Mouse (Mus musculus): ENCODE results near the gene Galr3. TPM values are rescaled to one million over a fixed set of nuclear protein-coding genes. Genes with fewer than 3 reads are reported as not detected.
"Not testable (repeated sequence)": the region's sequence is repeated elsewhere in the genome, so short reads cannot be mapped to it uniquely, and the experiment has no call there.

Galr3 gene
- polyA plus RNA-seq, 1 experiment from 2014 or later: 0.43 TPM

- Histone ChIP-seq H3K4me3 (replicated peaks; ENCODE audit: low read length) (no peak overlapping the region), H3K4me1 (ENCODE audit: control insufficient read depth, insufficient read depth, low read length) (no peaks in the 10 kb centered on the region), H3K27me3 (ENCODE audit: control insufficient read depth, insufficient read depth, low read length) (no peaks in the 10 kb centered on the region), H3K4me2 (ENCODE audit: low read depth, low read length) (no peak overlapping the region), H3K27ac (ENCODE audit: low read length) (no peak overlapping the region), H3K9me3 (replicated peaks; ENCODE audit: control insufficient read depth, low read length) (no peaks in the 10 kb centered on the region), H3K36me3 (ENCODE audit: control insufficient read depth, insufficient read depth, low read length) (peaks cover 22% of the 10 kb centered on the region), H3K9ac (ENCODE audit: low read length) (no peak overlapping the region; the same call in 1 of the 2 replicates)
- WGBS: 44% methylated on average over 19 of the region's 19 CpGs
- ATAC-seq (ENCODE audit: insufficient read depth, low FRiP score): no peak
Observed at GRCm38 (mm10) chr15:79002036-79002435, 39.6 kb upstream of the Galr3 start.

DNA sequence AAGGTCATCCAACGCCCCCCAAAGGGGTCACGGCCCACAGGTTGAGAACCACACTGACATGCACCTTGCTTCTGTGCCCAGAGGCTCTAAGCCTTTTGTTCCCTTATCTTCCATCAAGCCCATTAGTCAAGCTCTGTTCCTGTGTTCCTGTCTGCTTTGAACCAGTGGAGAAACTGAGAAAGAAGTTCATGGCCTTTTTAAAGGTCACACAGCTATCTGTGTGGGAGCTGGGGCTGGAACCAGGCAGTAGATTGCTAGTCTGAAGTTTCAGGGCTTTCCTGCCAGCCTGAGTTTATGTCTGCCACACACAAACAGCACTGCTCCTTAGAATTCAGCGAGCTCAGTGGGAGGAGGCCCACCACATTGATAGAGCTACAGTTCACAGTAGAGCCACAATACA lies 38.6 kb upstream of the Galr3 start:
- no peak overlapping the region for H3K27ac ChIP-seq (ENCODE audit: low read length)
- H3K36me3 ChIP-seq (ENCODE audit: control insufficient read depth, insufficient read depth, low read length): peaks cover 26% of the 10 kb centered on the region
- H3K4me2 ChIP-seq (ENCODE audit: low read depth, low read length): no peak overlapping the region
- no peak overlapping the region for H3K4me3 ChIP-seq (replicated peaks; ENCODE audit: low read length)
- no peaks in the 10 kb centered on the region for H3K4me1 ChIP-seq (ENCODE audit: control insufficient read depth, insufficient read depth, low read length)
- no peaks in the 10 kb centered on the region for H3K27me3 ChIP-seq (ENCODE audit: control insufficient read depth, insufficient read depth, low read length)
- no peaks in the 10 kb centered on the region for H3K9me3 ChIP-seq (replicated peaks; ENCODE audit: control insufficient read depth, low read length)
- ATAC-seq (ENCODE audit: insufficient read depth, low FRiP score): no peak
- H3K9ac ChIP-seq (ENCODE audit: low read length): no peak overlapping the region
- WGBS: 84% methylated on average over 3 of the region's 3 CpGs

DNA sequence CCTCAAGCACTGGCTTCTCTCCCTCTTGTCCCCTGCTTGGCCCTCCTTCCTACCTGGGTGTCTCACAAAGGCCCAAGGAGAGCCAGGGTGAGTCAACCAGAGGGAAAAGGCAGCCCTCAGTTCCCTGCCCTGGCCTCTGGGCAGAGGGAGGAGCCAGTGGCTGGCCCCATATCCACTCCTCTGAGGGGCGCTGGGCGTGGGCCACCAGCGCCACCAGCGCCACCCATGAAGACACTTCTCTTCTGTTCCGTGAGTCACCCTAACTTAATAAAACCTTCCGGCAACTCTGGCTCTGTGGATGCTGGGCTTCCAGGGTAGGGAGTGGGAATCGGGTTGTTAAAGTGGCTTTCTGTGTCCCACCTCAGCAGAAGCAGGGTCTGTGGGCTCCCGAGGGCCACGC lies 36.1 kb upstream of the Galr3 start:
- no peak; the same call in 1 of the 2 replicates for ATAC-seq (ENCODE audit: insufficient read depth, low FRiP score)
- H3K27me3 ChIP-seq (ENCODE audit: control insufficient read depth, insufficient read depth, low read length): no peaks in the 10 kb centered on the region
- WGBS: 76% methylated on average over 9 of the region's 9 CpGs
- peaks cover 17% of the 10 kb centered on the region for H3K36me3 ChIP-seq (ENCODE audit: control insufficient read depth, insufficient read depth, low read length)
- peak overlapping the region; percentile 55 for H3K27ac ChIP-seq (ENCODE audit: low read length)
- no peak overlapping the region for H3K4me2 ChIP-seq (ENCODE audit: low read depth, low read length)
- no peaks in the 10 kb centered on the region for H3K4me1 ChIP-seq (ENCODE audit: control insufficient read depth, insufficient read depth, low read length)
- no peak overlapping the region for H3K9ac ChIP-seq (ENCODE audit: low read length)
- H3K9me3 ChIP-seq (replicated peaks; ENCODE audit: control insufficient read depth, low read length): no peaks in the 10 kb centered on the region
- H3K4me3 ChIP-seq (replicated peaks; ENCODE audit: low read length): no peak overlapping the region

GRCm38 (mm10) chr15:79006638-79007037 lies 35.0 kb upstream of the Galr3 start:
- no peak for ATAC-seq (ENCODE audit: insufficient read depth, low FRiP score)
- Histone ChIP-seq H3K4me1 (ENCODE audit: control insufficient read depth, insufficient read depth, low read length) (no peaks in the 10 kb centered on the region), H3K27me3 (ENCODE audit: control insufficient read depth, insufficient read depth, low read length) (no peaks in the 10 kb centered on the region), H3K4me3 (replicated peaks; ENCODE audit: low read length) (no peak overlapping the region), H3K27ac (ENCODE audit: low read length) (no peak overlapping the region), H3K4me2 (ENCODE audit: low read depth, low read length) (no peak overlapping the region), H3K9ac (ENCODE audit: low read length) (no peak overlapping the region), H3K36me3 (ENCODE audit: control insufficient read depth, insufficient read depth, low read length) (peaks cover 16% of the 10 kb centered on the region; the same call in 1 of the 2 replicates), H3K9me3 (replicated peaks; ENCODE audit: control insufficient read depth, low read length) (no peaks in the 10 kb centered on the region)
- WGBS: 75% methylated on average over 3 of the region's 3 CpGs

- Histone ChIP-seq H3K27ac (ENCODE audit: low read length) (no peak overlapping the region), H3K27me3 (ENCODE audit: control insufficient read depth, insufficient read depth, low read length) (no peaks in the 10 kb centered on the region), H3K4me1 (ENCODE audit: control insufficient read depth, insufficient read depth, low read length) (no peaks in the 10 kb centered on the region), H3K9ac (ENCODE audit: low read length) (no peak overlapping the region), H3K9me3 (replicated peaks; ENCODE audit: control insufficient read depth, low read length) (no peaks in the 10 kb centered on the region), H3K4me2 (ENCODE audit: low read depth, low read length) (no peak overlapping the region), H3K36me3 (ENCODE audit: control insufficient read depth, insufficient read depth, low read length) (peaks cover 13% of the 10 kb centered on the region; the same call in 1 of the 2 replicates), H3K4me3 (replicated peaks; ENCODE audit: low read length) (no peak overlapping the region)
- no peak for ATAC-seq (ENCODE audit: insufficient read depth, low FRiP score)
- 86% methylated on average over 5 of the region's 5 CpGs for WGBS
Observed at GRCm38 (mm10) chr15:79007059-79007458, 34.6 kb upstream of the Galr3 start.

GRCm38 (mm10) chr15:79007836-79008235 lies 33.8 kb upstream of the Galr3 start:
- not testable (repeated sequence) for H3K9ac ChIP-seq (ENCODE audit: low read length); ATAC-seq (ENCODE audit: insufficient read depth, low FRiP score); H3K27ac ChIP-seq (ENCODE audit: low read length); H3K4me1 ChIP-seq (ENCODE audit: control insufficient read depth, insufficient read depth, low read length); H3K4me3 ChIP-seq (replicated peaks; ENCODE audit: low read length); H3K9me3 ChIP-seq (replicated peaks; ENCODE audit: control insufficient read depth, low read length); H3K4me2 ChIP-seq (ENCODE audit: low read depth, low read length); H3K27me3 ChIP-seq (ENCODE audit: control insufficient read depth, insufficient read depth, low read length)
- peaks cover 10% of the 10 kb centered on the region; the same call in 1 of the 2 replicates for H3K36me3 ChIP-seq (ENCODE audit: control insufficient read depth, insufficient read depth, low read length)
- WGBS: 88% methylated on average over 6 of the region's 6 CpGs

GRCm38 (mm10) chr15:79009734-79010133 lies 32.0 kb upstream of the Galr3 start:
- Histone ChIP-seq H3K9ac (ENCODE audit: low read length) (no peak overlapping the region), H3K4me3 (replicated peaks; ENCODE audit: low read length) (no peak overlapping the region), H3K27me3 (ENCODE audit: control insufficient read depth, insufficient read depth, low read length) (no peaks in the 10 kb centered on the region), H3K27ac (ENCODE audit: low read length) (no peak overlapping the region), H3K36me3 (ENCODE audit: control insufficient read depth, insufficient read depth, low read length) (peaks cover 10% of the 10 kb centered on the region; the same call in 1 of the 2 replicates), H3K9me3 (replicated peaks; ENCODE audit: control insufficient read depth, low read length) (no peaks in the 10 kb centered on the region), H3K4me1 (ENCODE audit: control insufficient read depth, insufficient read depth, low read length) (no peaks in the 10 kb centered on the region), H3K4me2 (ENCODE audit: low read depth, low read length) (no peak overlapping the region)
- 68% methylated on average over 5 of the region's 5 CpGs for WGBS
- ATAC-seq (ENCODE audit: insufficient read depth, low FRiP score): no peak

- H3K27ac ChIP-seq (ENCODE audit: low read length): no peak overlapping the region
- ATAC-seq (ENCODE audit: insufficient read depth, low FRiP score): no peak
- H3K4me2 ChIP-seq (ENCODE audit: low read depth, low read length): no peak overlapping the region
- WGBS: 53% methylated on average over 10 of the region's 10 CpGs
- H3K27me3 ChIP-seq (ENCODE audit: control insufficient read depth, insufficient read depth, low read length): no peaks in the 10 kb centered on the region
- H3K9me3 ChIP-seq (replicated peaks; ENCODE audit: control insufficient read depth, low read length): no peaks in the 10 kb centered on the region
- H3K4me1 ChIP-seq (ENCODE audit: control insufficient read depth, insufficient read depth, low read length): no peaks in the 10 kb centered on the region
- H3K36me3 ChIP-seq (ENCODE audit: control insufficient read depth, insufficient read depth, low read length): peaks cover 7% of the 10 kb centered on the region; the same call in 1 of the 2 replicates
- no peak overlapping the region for H3K4me3 ChIP-seq (replicated peaks; ENCODE audit: low read length)
- H3K9ac ChIP-seq (ENCODE audit: low read length): no peak overlapping the region
Observed at GRCm38 (mm10) chr15:79011550-79011949, 30.1 kb upstream of the Galr3 start.

DNA sequence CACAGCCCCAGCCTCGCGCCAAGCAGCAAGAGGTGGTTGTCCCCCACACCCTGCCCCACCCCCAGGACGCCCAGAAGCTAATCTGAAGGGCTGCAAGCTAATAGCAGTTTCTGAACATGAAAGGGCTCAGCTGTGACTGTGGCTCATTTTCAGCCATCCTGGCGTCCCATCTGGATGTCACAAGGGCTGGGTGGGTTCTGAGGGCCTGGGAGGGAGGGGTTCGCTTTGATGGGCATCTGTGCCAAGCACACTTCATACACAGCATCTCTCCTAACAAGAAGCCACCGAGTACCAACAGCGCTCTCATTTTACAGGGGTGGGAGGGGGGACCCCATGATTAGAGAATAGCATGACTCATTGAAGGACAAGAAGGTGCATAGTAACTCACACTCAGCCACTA lies 28.3 kb upstream of the Galr3 start:
- no peak overlapping the region for H3K4me3 ChIP-seq (replicated peaks; ENCODE audit: low read length)
- no peaks in the 10 kb centered on the region for H3K36me3 ChIP-seq (ENCODE audit: control insufficient read depth, insufficient read depth, low read length)
- no peak overlapping the region for H3K4me2 ChIP-seq (ENCODE audit: low read depth, low read length)
- H3K4me1 ChIP-seq (ENCODE audit: control insufficient read depth, insufficient read depth, low read length): no peaks in the 10 kb centered on the region
- H3K9me3 ChIP-seq (replicated peaks; ENCODE audit: control insufficient read depth, low read length): no peaks in the 10 kb centered on the region
- no peak overlapping the region for H3K9ac ChIP-seq (ENCODE audit: low read length)
- H3K27me3 ChIP-seq (ENCODE audit: control insufficient read depth, insufficient read depth, low read length): no peaks in the 10 kb centered on the region
- H3K27ac ChIP-seq (ENCODE audit: low read length): no peak overlapping the region
- 60% methylated on average over 7 of the region's 7 CpGs for WGBS
- ATAC-seq (ENCODE audit: insufficient read depth, low FRiP score): no peak

DNA sequence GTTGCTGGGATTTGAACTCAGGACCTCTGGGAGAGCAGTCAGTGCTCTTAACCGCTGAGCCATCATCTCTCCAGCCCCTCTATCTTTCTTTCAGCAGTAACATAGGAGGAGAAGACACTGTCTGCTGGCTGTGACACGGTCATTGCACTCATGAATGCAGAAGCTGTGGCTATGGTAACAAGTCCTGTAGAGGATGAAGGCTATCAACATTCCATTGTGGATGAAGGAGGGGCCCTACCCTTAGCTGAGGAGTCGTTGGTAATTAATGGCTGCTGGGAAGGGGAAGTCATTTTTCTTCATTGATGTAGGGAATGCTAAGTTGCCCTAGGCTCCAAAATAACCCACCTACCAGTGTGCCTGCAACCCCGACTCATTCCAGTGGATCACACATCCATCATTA lies 23.5 kb upstream of the Galr3 start:
- Histone ChIP-seq H3K27ac (ENCODE audit: low read length) (no peak overlapping the region), H3K9me3 (replicated peaks; ENCODE audit: control insufficient read depth, low read length) (no peaks in the 10 kb centered on the region), H3K4me2 (ENCODE audit: low read depth, low read length) (no peak overlapping the region), H3K4me3 (replicated peaks; ENCODE audit: low read length) (no peak overlapping the region), H3K36me3 (ENCODE audit: control insufficient read depth, insufficient read depth, low read length) (no peaks in the 10 kb centered on the region), H3K9ac (ENCODE audit: low read length) (no peak overlapping the region; the same call in 1 of the 2 replicates), H3K4me1 (ENCODE audit: control insufficient read depth, insufficient read depth, low read length) (no peaks in the 10 kb centered on the region), H3K27me3 (ENCODE audit: control insufficient read depth, insufficient read depth, low read length) (no peaks in the 10 kb centered on the region)
- WGBS: 27% methylated on average over 4 of the region's 4 CpGs
- no peak for ATAC-seq (ENCODE audit: insufficient read depth, low FRiP score)
